Mouse (Mus musculus) liver, adult 2 months (tissue): ENCODE data around the gene Jph2.

Experiments used
- CTCF ChIP-seq: fragments of 200-500 bp; IDR thresholded peaks from 2 replicates; pipeline ENCODE4 v1.5.1; 2011; ENCODE audit warnings: low read depth, low read length, control low read depth
- POLR2A ChIP-seq: fragments of 200-500 bp; IDR thresholded peaks from 2 replicates; pipeline ENCODE4 v1.6.1; 2011; ENCODE audit warnings: low read length, control low read depth; ENCODE audit not compliant: insufficient read depth; ENCODE audit errors: extremely low read depth

DNA sequence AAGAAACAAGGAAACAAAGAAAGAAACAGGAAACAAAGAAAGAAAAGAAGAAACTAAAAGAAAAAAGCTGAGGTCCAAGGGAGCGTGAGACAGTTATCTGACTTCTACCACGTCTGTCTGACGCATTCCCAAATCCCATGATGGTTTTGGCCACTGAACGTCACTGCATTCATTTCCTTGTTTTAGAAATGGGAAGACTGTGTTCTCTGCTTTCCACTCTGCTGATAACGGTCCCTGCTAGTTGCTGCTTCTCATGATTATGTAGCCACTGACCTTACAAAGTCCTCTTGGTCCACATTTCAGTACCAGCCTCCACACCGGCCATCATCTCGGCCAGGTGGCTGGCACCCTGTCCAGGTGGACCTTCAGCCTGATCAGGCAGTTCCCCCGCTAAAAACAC is 1.4 kb upstream of the Jph2 start:
- TF ChIP-seq CTCF (no peak), POLR2A (no peak)
